Mouse (Mus musculus) neural tube, embryonic 10.5 days (tissue): Measurements from ENCODE around the gene Tmsb15b1.
"Not testable (repeated sequence)": the region's sequence is repeated elsewhere in the genome, so short reads cannot be mapped to it uniquely, and the experiment has no call there.

ENCODE experiments used
- DNase-seq: peaks from one replicate; pipeline ENCODE4 v3.0.0-alpha.2; 2017; ENCODE audit warnings: low spot score; ENCODE audit errors: extremely low spot score

The Tmsb15b1 gene

GRCm38 (mm10) chrX:136976424-136977084 is at the start of gene Tmsb15b1, which contains the start of gene Tmsb15l:
Tmsb15b1 (minus strand) TSS chrX:136976874.
Tmsb15l (minus strand) TSS chrX:136976869.
- peak; percentile 36 for DNase-seq

DNA sequence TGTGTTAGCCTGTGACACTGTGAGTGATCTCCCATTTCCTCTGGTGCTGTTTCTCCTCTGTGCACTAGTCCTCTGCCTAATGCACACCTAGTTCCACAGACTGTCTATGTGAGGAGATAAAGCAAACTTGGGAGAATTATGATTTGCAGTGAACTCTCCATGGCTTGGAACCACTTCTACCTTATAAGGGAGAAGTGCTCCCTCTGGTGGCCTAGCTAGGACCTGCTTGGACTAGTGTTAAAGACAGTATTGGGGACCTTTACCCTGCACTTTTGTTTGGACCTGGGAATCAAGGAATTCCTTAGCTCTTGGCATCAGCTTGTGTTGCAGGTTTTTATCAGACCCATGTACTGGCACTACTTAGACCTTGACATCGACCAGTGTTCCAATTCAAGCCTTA is 42.6 kb upstream of the Tmsb15b1 start:
- DNase-seq: peak; percentile 47

- DNase-seq: no peak
Observed at GRCm38 (mm10) chrX:137017668-137018067, 41.0 kb upstream of the Tmsb15b1 start.

- peak; percentile 19 for DNase-seq
Observed at GRCm38 (mm10) chrX:137015099-137015709, 38.5 kb upstream of the Tmsb15b1 start.

GRCm38 (mm10) chrX:136996256-136996655 is 19.6 kb upstream of the Tmsb15b1 start:
- no peak for DNase-seq

- peak; percentile 20 for DNase-seq
Observed at GRCm38 (mm10) chrX:136993641-136994040, 17.0 kb upstream of the Tmsb15b1 start.

- DNase-seq: peak; percentile 65
Observed at GRCm38 (mm10) chrX:136992978-136993547, 16.4 kb upstream of the Tmsb15b1 start, which contains the start of gene Zcchc18. Zcchc18 (plus strand) TSS chrX:136993155.

GRCm38 (mm10) chrX:136992191-136992965 is 15.7 kb upstream of the Tmsb15b1 start:
- no peak for DNase-seq

GRCm38 (mm10) chrX:136991274-136991673 is 14.6 kb upstream of the Tmsb15b1 start:
- DNase-seq: no peak

- DNase-seq: no peak
Observed at GRCm38 (mm10) chrX:136986039-136986438, 9.4 kb upstream of the Tmsb15b1 start.

DNA sequence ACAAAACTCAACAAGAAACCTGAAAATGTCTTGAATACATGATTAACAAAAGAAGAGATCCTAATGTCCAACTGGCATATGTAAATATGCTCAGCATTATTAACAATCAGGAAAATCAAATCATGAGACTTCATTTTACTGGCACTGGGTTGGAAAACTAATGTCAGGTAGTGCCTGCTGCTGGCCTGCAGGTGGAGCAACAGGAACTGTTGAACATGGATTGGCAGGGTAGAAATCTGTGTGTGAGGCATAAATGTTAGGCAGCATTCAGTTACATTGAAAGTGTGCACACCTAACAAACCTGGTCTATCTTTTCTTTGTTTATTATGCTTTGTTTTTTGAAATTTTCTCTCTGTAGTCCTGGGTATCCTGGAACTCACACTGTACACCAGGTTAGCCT is 1.9 kb upstream of the Tmsb15b1 start:
- no peak for DNase-seq

DNA sequence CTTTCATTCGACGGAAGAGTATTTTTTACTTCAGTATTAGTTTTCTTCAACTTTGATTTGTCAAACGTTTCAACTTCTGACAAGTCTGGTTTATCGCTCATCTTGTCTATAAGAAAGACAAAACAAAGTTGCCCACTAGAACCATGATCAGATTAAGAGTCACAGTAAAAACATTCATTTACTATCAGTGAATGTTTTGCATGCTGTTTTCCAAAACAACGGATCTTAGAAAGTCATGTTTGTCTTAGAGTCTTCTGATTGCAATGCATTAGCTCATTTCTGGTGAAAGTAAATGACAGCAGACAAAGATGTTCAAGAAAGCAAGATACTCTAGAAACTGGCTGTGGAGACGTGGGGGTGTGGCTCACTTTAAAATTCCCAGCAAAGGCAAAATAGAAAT is 1.3 kb downstream of the Tmsb15b1 start, which contains the start of gene Tmsb15b2:
TSS of gene Tmsb15b2 (minus strand) at position 101 of the 400 bp plus-strand sequence.
- not testable (repeated sequence) for DNase-seq

- DNase-seq: no peak
Observed at GRCm38 (mm10) chrX:136959688-136960087, 17.0 kb downstream of the Tmsb15b1 start.

- not testable (repeated sequence) for DNase-seq
Observed at GRCm38 (mm10) chrX:136958300-136958699, 18.4 kb downstream of the Tmsb15b1 start.

- peak; percentile 19 for DNase-seq
Observed at GRCm38 (mm10) chrX:136957583-136958279, 18.9 kb downstream of the Tmsb15b1 start.

GRCm38 (mm10) chrX:136937985-136938384 is 38.7 kb downstream of the Tmsb15b1 start:
- DNase-seq: no peak

GRCm38 (mm10) chrX:136927031-136927430 is 49.6 kb downstream of the Tmsb15b1 start, which contains the start of gene H2bfm:
H2bfm (plus strand) TSS chrX:136927325.
- no peak for DNase-seq

DNA sequence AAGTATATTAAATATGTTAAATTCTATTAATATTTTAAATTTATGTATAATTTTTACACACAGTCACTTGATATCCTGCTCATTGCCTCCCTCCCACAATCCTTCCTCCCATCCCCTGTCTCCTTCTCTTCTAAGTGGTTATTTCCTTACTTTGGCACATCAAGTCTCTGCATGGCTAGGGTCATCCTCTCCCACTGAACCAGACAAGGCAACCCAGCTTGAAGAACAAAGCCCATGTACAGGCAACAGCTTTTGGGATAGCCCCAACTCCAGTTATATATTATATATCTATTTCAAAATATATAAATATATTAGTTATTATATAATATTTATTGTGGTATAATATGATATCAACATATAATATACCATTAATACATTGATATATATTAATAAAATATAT is 50.8 kb downstream of the Tmsb15b1 start:
- no peak for DNase-seq
